Mouse (Mus musculus): Measurements from ENCODE around the gene Oasl2. TPM values are rescaled to one million over a fixed set of nuclear protein-coding genes. Genes with fewer than 3 reads are reported as not detected.

Oasl2 gene
- polyA plus RNA-seq, 1 experiment from 2014 or later, result 24.1 TPM

DNA sequence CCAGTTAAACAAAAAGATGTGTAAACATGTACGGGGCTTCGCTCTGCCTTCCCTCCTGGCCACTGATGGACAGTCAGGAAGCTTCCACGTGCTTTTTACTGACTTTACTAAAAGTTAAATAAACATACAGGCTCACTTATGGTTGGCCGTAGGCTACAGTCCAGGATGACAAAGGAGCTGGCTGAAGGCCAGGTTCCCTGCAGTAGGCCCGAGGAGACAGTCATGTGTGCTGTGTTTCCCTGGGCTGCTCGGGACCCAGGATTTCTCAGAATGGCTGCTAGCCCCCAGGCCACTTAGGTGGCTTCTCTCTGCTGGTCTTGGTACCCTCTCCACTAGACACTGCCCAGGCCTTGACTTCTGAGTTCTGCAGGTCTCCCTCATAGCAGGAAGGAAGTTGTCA, 52.2 kb downstream of the Oasl2 start:
- Histone ChIP-seq H3K9me3 (replicated peaks; ENCODE audit: low read length) (no peaks in the 10 kb centered on the region), H3K4me2 (ENCODE audit: low read length) (no peak overlapping the region), H3K27ac (no peak overlapping the region), H3K36me3 (ENCODE audit: insufficient read depth, low read length) (peaks cover 35% of the 10 kb centered on the region; the same call in 1 of the 2 replicates), H3K27me3 (ENCODE audit: insufficient read depth, low read length) (no peaks in the 10 kb centered on the region), H3K4me1 (replicated peaks; ENCODE audit: insufficient read depth, low read length) (peaks cover 11% of the 10 kb centered on the region; the same call in 1 of the 2 replicates), H3K4me3 (replicated peaks; ENCODE audit: low read depth, low read length) (no peak overlapping the region), H3K9ac (ENCODE audit: low read depth, low read length) (no peak overlapping the region)
- ATAC-seq (replicated peaks; ENCODE audit: low FRiP score, low read depth) (no peak; the same call in 1 of the 2 replicates), DNase-seq (ENCODE audit: low spot score) (peak; percentile 40)
- 38% methylated on average over 6 of the region's 6 CpGs for WGBS
- no peak for TF ChIP-seq CTCF (IDR thresholded peaks at IDR 0.05; ENCODE audit: low read depth)

DNA sequence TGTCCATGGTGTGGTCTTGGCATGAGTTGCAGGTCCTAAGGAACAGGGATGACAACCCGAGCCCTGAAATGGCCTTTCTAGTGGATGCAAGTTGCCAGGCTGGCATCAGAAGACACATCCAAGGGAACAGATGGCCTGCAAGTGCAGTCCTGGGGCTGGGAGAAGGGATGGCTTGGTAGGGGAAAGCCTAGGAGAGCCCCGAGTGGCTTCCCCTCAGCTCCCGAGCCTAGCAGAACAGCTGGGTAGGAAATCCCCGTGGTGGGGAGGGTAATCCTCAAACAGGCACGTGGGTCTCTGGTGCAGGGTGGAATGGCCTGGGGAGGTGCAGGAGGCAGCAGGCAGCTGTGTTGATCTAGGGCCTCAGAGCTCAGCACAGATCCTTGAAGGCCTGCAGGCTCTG, 52.6 kb downstream of the Oasl2 start:
- no peak for DNase-seq (ENCODE audit: low spot score)
- 60% methylated on average over 5 of the region's 5 CpGs for WGBS
- Histone ChIP-seq H3K4me2 (ENCODE audit: low read length) (no peak overlapping the region), H3K9me3 (replicated peaks; ENCODE audit: low read length) (no peaks in the 10 kb centered on the region), H3K9ac (ENCODE audit: low read depth, low read length) (no peak overlapping the region), H3K4me3 (replicated peaks; ENCODE audit: low read depth, low read length) (no peak overlapping the region), H3K36me3 (ENCODE audit: insufficient read depth, low read length) (peaks cover 35% of the 10 kb centered on the region; the same call in 1 of the 2 replicates), H3K4me1 (replicated peaks; ENCODE audit: insufficient read depth, low read length) (peaks cover 11% of the 10 kb centered on the region; the same call in 1 of the 2 replicates), H3K27me3 (ENCODE audit: insufficient read depth, low read length) (no peaks in the 10 kb centered on the region), H3K27ac (no peak overlapping the region)
- ATAC-seq (replicated peaks; ENCODE audit: low FRiP score, low read depth), result no peak
- no peak for TF ChIP-seq CTCF (IDR thresholded peaks at IDR 0.05; ENCODE audit: low read depth)

DNA sequence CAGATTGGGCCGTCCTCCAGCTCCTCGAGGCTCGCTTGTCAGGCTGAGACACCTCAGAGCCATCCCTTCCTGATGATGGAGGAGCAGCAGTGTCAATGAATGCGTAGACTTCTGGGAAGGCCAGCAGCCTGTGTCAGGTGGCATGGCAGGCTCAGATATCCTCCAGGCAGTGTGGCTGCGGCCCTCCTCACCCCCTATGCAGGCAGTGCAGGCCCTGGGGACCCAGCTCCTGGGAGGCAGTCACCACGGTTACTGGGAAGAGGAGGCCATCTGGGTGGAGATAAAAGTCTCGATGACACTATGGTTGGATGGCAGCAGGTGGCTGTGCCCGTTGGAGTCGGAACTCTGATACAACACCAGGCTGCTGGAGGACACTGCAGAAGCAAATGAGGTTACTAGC, 53.1 kb downstream of the Oasl2 start:
- H3K36me3 ChIP-seq (ENCODE audit: insufficient read depth, low read length), result peaks cover 35% of the 10 kb centered on the region; the same call in 1 of the 2 replicates
- H3K4me2 ChIP-seq (ENCODE audit: low read length), result no peak overlapping the region
- H3K4me3 ChIP-seq (replicated peaks; ENCODE audit: low read depth, low read length), result no peak overlapping the region
- H3K9ac ChIP-seq (ENCODE audit: low read depth, low read length), result no peak overlapping the region
- H3K27me3 ChIP-seq (ENCODE audit: insufficient read depth, low read length), result no peaks in the 10 kb centered on the region
- H3K4me1 ChIP-seq (replicated peaks; ENCODE audit: insufficient read depth, low read length), result peaks cover 11% of the 10 kb centered on the region; the same call in 1 of the 2 replicates
- H3K9me3 ChIP-seq (replicated peaks; ENCODE audit: low read length), result no peaks in the 10 kb centered on the region
- no peak overlapping the region for H3K27ac ChIP-seq
- TF ChIP-seq CTCF (IDR thresholded peaks at IDR 0.05; ENCODE audit: low read depth), result no peak
- ATAC-seq (replicated peaks; ENCODE audit: low FRiP score, low read depth), result no peak
- DNase-seq (ENCODE audit: low spot score), result no peak
- WGBS, result 78% methylated on average over 9 of the region's 9 CpGs

DNA sequence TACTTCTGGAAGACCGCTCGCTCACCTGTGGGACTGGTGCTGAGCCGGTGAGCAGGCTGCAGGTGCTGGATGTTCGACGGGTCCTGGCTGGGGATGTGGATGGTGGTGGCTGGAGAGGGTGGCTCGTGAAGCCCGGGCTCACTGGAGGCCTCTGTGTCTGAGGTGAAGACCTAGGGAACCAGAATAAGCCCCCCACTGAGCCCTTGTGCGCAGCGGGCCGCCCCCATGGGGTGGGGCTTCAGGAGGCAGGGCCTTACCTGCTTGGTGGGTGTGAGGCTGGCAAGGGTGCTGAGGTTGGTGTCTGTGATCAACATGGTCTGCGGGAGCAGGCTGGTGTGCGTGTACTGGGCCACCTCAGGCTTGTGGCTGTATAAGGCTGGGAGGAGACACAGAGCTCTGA, 53.9 kb downstream of the Oasl2 start:
- H3K4me1 ChIP-seq (replicated peaks; ENCODE audit: insufficient read depth, low read length), result peaks cover 11% of the 10 kb centered on the region; the same call in 1 of the 2 replicates
- no peak for DNase-seq (ENCODE audit: low spot score)
- H3K4me3 ChIP-seq (replicated peaks; ENCODE audit: low read depth, low read length), result no peak overlapping the region
- H3K9me3 ChIP-seq (replicated peaks; ENCODE audit: low read length), result no peaks in the 10 kb centered on the region
- H3K36me3 ChIP-seq (ENCODE audit: insufficient read depth, low read length), result peaks cover 35% of the 10 kb centered on the region; the same call in 1 of the 2 replicates
- no peak for ATAC-seq (replicated peaks; ENCODE audit: low FRiP score, low read depth)
- 75% methylated on average over 12 of the region's 12 CpGs for WGBS
- H3K9ac ChIP-seq (ENCODE audit: low read depth, low read length), result 0 out of 2 replicates have a peak overlapping the region, but pooled peaks have one; percentile 18
- no peaks in the 10 kb centered on the region for H3K27me3 ChIP-seq (ENCODE audit: insufficient read depth, low read length)
- TF ChIP-seq CTCF (IDR thresholded peaks at IDR 0.05; ENCODE audit: low read depth), result no peak
- H3K4me2 ChIP-seq (ENCODE audit: low read length), result no peak overlapping the region
- H3K27ac ChIP-seq, result no peak overlapping the region

DNA sequence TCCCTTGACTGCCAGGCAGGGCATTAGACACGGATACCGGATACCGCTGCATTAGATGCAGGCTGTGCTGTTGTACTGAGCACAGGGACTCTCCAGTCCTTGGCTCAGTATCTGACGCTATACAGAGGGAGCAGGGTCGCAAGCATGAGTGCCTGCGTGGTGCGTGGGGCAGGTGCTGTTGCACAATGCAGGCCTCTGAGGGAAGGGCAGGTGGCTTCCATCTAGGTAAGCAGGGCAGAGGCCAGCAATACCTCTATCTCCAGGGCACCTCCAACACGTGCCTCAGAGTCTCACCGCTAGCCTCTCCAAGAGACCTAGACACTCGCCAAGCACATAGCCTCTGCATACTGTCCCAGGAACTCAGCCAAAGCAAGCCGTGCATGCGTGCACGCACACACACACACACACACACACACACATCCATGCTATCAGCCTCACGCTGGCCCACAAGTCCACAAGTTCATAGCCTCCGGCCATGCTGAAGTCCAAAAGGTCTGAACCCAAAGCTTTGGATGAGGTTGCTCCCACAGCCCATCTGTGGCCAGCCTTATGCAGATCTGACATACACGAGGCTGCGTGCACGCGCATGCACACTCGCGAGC, 54.6 kb downstream of the Oasl2 start:
- ATAC-seq (replicated peaks; ENCODE audit: low FRiP score, low read depth), result peak; percentile 50
- Histone ChIP-seq H3K27me3 (ENCODE audit: insufficient read depth, low read length) (no peaks in the 10 kb centered on the region), H3K4me2 (ENCODE audit: low read length) (no peak overlapping the region), H3K9me3 (replicated peaks; ENCODE audit: low read length) (no peaks in the 10 kb centered on the region), H3K4me1 (replicated peaks; ENCODE audit: insufficient read depth, low read length) (peaks cover 11% of the 10 kb centered on the region; the same call in 1 of the 2 replicates), H3K4me3 (replicated peaks; ENCODE audit: low read depth, low read length) (no peak overlapping the region), H3K27ac (no peak overlapping the region), H3K9ac (ENCODE audit: low read depth, low read length) (0 out of 2 replicates have a peak overlapping the region, but pooled peaks have one; percentile 18), H3K36me3 (ENCODE audit: insufficient read depth, low read length) (peaks cover 32% of the 10 kb centered on the region; the same call in 1 of the 2 replicates)
- DNase-seq (ENCODE audit: low spot score), result no peak
- TF ChIP-seq CTCF (IDR thresholded peaks at IDR 0.05; ENCODE audit: low read depth), result no peak
- WGBS, result 63% methylated on average over 21 of the region's 21 CpGs

DNA sequence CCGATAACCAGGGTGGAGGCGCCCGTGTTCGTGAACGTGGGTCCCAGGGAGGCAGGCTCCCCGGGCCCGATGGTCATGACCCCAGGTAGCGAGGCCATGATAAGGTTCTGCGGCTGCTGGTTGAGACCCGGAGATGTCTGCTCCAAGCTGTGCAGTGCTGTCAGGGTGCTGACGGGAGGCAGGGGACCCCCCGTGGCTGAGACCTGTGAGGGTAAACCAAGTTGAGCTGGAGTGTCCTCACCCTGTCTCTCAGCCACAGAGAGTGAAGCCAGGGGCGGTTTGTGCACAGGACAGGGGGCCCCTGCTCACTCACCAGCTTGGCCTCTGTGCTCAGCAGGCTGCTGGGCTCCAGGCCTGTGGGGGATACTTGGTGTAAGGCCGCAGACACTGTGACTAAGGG, 56.6 kb downstream of the Oasl2 start:
- ATAC-seq (replicated peaks; ENCODE audit: low FRiP score, low read depth), result no peak
- 88% methylated on average over 14 of the region's 14 CpGs for WGBS
- no peaks in the 10 kb centered on the region for H3K9me3 ChIP-seq (replicated peaks; ENCODE audit: low read length)

More for the DNA sequence above, 56.6 kb downstream of the Oasl2 start:
- H3K4me3 ChIP-seq (replicated peaks; ENCODE audit: low read depth, low read length), result no peak overlapping the region
- no peak overlapping the region for H3K9ac ChIP-seq (ENCODE audit: low read depth, low read length)
- H3K36me3 ChIP-seq (ENCODE audit: insufficient read depth, low read length), result 0 out of 2 replicates have a peak, but pooled peaks cover 14% of the 10 kb centered on the region
- no peak for TF ChIP-seq CTCF (IDR thresholded peaks at IDR 0.05; ENCODE audit: low read depth)
- no peak overlapping the region for H3K4me2 ChIP-seq (ENCODE audit: low read length)
- DNase-seq (ENCODE audit: low spot score), result no peak
- peaks cover 11% of the 10 kb centered on the region; the same call in 1 of the 2 replicates for H3K4me1 ChIP-seq (replicated peaks; ENCODE audit: insufficient read depth, low read length)
- no peaks in the 10 kb centered on the region for H3K27me3 ChIP-seq (ENCODE audit: insufficient read depth, low read length)
- H3K27ac ChIP-seq, result no peak overlapping the region

All from kidney, postnatal 0 days (tissue).